Mouse (Mus musculus) embryonic facial prominence, embryonic 15.5 days (tissue): ENCODE results near the gene Dstn. TPM values are rescaled to one million over a fixed set of nuclear protein-coding genes. Genes with fewer than 3 reads are reported as not detected.
A peak's percentile ranks its signal among the peaks of the same experiment; 100 is the strongest.

Experiments
- ATAC-seq: fragments of 200-750 bp; cut with Nextera tagmentation; 2 replicates; pipeline ENCODE4 v1.8.0; 2017; ENCODE audit warnings: low read depth, moderate TSS enrichment; ENCODE audit not compliant: insufficient number of reproducible peaks, low FRiP score, low TSS enrichment
- H3K27ac ChIP-seq: fragments of 300-500 bp; sonication (generic); replicated peaks from 2 replicates; pipeline ENCODE4 v1.5.1; 2015; ENCODE audit warnings: mild to moderate bottlenecking, inconsistent platforms
- H3K27me3 ChIP-seq: fragments of 300-500 bp; sonication (generic); 2 replicates; pipeline ENCODE4 v1.6.1; 2015; ENCODE audit warnings: inconsistent platforms
- H3K36me3 ChIP-seq: fragments of 300-500 bp; sonication (generic); 2 replicates; pipeline ENCODE4 v1.6.1; 2015; ENCODE audit warnings: mild to moderate bottlenecking, inconsistent platforms
- H3K4me1 ChIP-seq: fragments of 300-500 bp; sonication (generic); 2 replicates; pipeline ENCODE4 v1.6.1; 2015; ENCODE audit warnings: inconsistent platforms
- H3K4me2 ChIP-seq: fragments of 300-500 bp; sonication (generic); replicated peaks from 2 replicates; pipeline ENCODE4 v1.6.1; 2015; ENCODE audit warnings: mild to moderate bottlenecking, inconsistent platforms
- H3K4me3 ChIP-seq: fragments of 300-500 bp; sonication (generic); replicated peaks from 2 replicates; pipeline ENCODE4 v1.5.1; 2015; ENCODE audit warnings: mild to moderate bottlenecking, inconsistent platforms
- H3K9ac ChIP-seq: fragments of 300-500 bp; sonication (generic); 2 replicates; pipeline ENCODE4 v1.6.1; 2015; ENCODE audit warnings: inconsistent platforms
- H3K9me3 ChIP-seq: fragments of 300-500 bp; sonication (generic); replicated peaks from 2 replicates; pipeline ENCODE4 v1.6.1; 2016; ENCODE audit warnings: inconsistent platforms
- WGBS: fragments of 180-500 bp; shearing (Covaris S2); methylation state at CpG from one replicate; pipeline ENCODE4 v1.1.7; 2015; 5-methylcytosine and 5-hydroxymethylcytosine counted together
- polyA plus RNA-seq: library from polyadenylated mRNA; unstranded; fragments of >200 nt; fragmentation: Nextera tagmentation; extraction: Ambion mirVana; gene quantifications from 2 replicates; pipeline ENCODE4 v1.2.1, GENCODE M21; 2015

Gene Dstn
- polyA plus RNA-seq, 1 experiment from 2014 or later = 440 TPM

DNA sequence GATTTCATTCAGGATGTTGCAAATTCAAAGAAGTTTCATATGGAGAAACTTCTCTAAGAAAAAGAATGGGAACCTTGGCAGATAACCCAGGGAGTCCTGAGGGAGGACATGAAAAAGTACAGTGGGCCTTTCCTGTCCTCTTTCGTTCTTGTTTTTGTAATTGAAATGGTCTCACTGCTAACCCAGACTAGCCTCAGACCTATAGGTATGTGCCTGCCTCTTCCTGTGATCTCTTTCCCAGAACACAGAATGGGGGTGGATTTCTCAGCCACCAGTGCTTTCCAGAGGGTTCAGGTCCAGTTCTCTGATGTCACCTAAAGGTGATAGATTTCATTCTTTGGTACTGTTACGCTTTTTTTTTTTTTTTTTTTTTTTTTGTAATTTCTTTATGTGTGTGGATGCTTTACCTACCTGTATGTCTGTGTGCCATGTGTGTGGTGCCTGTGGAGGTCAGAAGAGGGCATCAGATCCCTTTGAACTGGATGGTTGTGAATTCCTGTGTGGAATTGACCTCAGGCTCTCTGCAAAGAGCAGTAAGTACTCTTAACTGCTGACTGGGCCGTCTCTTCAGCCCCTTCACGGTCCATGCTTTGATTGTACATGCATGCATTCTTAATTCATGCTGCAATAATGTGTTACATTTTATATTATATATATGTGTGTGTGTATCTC is 3.8 kb downstream of the Dstn start:
- Histone ChIP-seq H3K36me3 (no peaks in the 10 kb centered on the region), H3K4me3 (no peak overlapping the region), H3K4me2 (no peak overlapping the region), H3K9ac (no peak overlapping the region), H3K4me1 (peaks cover 28% of the 10 kb centered on the region), H3K9me3 (no peaks in the 10 kb centered on the region), H3K27ac (no peak overlapping the region), H3K27me3 (no peaks in the 10 kb centered on the region)
- WGBS = 37% methylated on average over 4 of the region's 4 CpGs
- no peak for ATAC-seq

DNA sequence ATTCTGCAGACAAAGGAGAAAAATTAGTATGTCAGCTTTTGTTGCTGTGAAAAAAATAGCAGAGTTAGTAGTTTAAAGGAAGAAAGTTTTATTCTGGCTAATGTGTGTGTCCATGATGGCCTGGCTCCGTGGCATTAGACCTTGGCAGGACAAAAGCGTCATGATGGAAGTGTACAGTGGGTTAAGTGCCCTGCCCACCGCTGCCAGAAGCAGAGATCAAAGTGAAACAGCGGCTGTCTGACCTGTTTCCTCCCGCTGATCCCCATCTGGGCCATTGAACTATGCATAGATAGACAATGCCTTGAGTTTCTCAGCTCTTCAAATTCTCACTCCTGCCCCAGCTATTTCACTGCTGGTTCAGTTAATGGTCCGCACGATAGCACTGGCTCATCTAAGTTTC is 9.0 kb downstream of the Dstn start:
- WGBS = 65% methylated on average over 7 of the region's 7 CpGs
- no peaks in the 10 kb centered on the region for H3K9me3 ChIP-seq
- H3K27ac ChIP-seq = no peak overlapping the region
- no peaks in the 10 kb centered on the region for H3K27me3 ChIP-seq
- no peak overlapping the region for H3K9ac ChIP-seq
- no peak overlapping the region for H3K4me2 ChIP-seq
- H3K4me3 ChIP-seq = no peak overlapping the region
- H3K36me3 ChIP-seq = no peaks in the 10 kb centered on the region
- no peak for ATAC-seq
- H3K4me1 ChIP-seq = 0 out of 2 replicates have a peak, but pooled peaks cover 15% of the 10 kb centered on the region

DNA sequence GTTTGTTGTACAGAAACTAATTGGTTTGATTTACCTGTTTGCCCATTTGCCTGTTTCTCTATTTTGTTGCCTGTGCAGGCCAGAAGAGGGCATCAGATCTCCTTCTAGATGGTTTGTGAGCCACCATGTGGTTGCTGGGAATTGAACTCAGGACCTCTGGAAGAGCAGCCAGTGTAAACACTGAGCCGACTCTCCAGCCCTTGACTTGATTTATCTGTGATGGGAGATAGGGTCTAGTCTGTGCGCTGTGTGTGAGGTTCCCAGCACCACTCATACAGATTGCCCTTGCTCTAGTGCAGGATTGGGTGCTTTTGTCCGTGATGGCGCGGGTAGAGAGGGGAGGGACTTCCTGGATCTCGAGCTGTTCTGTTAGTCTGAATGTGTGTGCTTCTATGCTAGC is 10.7 kb downstream of the Dstn start:
- Histone ChIP-seq H3K9me3 (no peaks in the 10 kb centered on the region), H3K36me3 (no peaks in the 10 kb centered on the region), H3K4me3 (no peak overlapping the region), H3K27ac (no peak overlapping the region), H3K4me1 (0 out of 2 replicates have a peak, but pooled peaks cover 9% of the 10 kb centered on the region), H3K27me3 (no peaks in the 10 kb centered on the region), H3K4me2 (no peak overlapping the region), H3K9ac (no peak overlapping the region)
- 94% methylated on average over 6 of the region's 6 CpGs for WGBS
- ATAC-seq = no peak

DNA sequence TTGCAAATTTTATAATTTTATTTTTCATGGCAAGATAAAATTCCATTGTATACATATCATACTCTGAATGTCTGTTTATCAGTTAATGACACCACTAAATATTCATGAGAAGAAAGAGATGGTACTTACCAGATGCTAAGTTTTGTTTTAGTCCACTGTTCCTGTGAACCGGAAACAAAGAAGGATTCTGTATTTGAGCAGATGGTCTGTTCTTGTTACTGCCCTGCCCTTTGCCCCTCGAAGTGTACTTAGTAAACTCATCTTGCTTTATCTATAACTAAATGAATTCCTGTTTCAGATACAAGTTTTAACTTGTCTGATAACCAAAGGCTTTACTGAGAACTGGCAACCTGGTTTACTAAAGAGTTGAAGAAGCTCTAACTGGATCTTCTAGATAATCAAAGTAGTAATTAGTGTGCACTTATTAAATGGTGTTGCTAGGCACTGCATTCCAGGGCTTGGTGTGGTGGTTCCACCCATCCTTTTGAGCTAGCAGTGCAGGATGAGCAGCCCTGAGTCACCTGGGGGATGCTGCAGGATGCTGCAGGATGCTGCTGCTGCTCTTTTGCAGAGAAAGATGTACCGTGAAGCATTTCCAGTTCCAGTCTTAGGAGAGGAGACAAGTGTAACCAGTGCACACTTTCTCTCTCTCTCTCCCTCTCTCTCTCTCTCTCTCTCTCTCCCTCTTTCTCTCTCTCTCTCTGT is 14.6 kb downstream of the Dstn start:
- H3K27ac ChIP-seq = no peak overlapping the region
- no peak overlapping the region for H3K4me3 ChIP-seq
- H3K36me3 ChIP-seq = no peaks in the 10 kb centered on the region
- no peak overlapping the region for H3K4me2 ChIP-seq
- WGBS = 47% methylated on average over 3 of the region's 3 CpGs
- H3K27me3 ChIP-seq = no peaks in the 10 kb centered on the region
- H3K4me1 ChIP-seq = peaks cover 15% of the 10 kb centered on the region
- no peak overlapping the region for H3K9ac ChIP-seq
- no peak for ATAC-seq
- no peaks in the 10 kb centered on the region for H3K9me3 ChIP-seq

DNA sequence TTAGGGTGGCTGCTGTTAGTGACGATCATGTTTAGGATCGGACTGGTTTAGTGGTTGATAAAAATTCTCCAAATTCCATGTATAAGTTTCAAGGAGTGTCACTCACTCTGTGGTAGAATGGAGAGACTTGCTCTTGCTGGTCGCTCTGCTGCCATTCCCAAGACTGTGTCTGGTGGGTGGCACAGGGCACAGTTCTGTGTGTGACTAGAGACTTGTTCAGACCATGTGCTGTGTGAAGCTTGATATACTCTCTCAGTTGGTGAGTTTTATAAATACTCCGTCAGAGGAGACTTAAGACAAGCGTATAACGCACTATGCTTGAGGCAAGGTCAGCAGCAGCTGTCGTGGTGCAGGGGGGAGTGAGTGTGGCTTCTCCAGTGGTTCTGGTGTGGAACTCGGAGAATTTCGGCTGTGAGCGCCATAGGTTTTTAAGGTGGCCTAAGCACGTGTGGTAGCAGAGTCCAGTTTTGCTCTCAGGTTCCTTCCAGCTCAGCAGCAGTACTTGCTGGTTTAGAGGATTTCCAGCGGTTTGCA is 17.3 kb downstream of the Dstn start:
- Histone ChIP-seq H3K4me1 (peaks cover 15% of the 10 kb centered on the region), H3K27ac (no peak overlapping the region), H3K36me3 (no peaks in the 10 kb centered on the region), H3K4me3 (no peak overlapping the region), H3K27me3 (no peaks in the 10 kb centered on the region), H3K9ac (no peak overlapping the region), H3K4me2 (no peak overlapping the region), H3K9me3 (no peaks in the 10 kb centered on the region)
- ATAC-seq = no peak
- 51% methylated on average over 12 of the region's 12 CpGs for WGBS

DNA sequence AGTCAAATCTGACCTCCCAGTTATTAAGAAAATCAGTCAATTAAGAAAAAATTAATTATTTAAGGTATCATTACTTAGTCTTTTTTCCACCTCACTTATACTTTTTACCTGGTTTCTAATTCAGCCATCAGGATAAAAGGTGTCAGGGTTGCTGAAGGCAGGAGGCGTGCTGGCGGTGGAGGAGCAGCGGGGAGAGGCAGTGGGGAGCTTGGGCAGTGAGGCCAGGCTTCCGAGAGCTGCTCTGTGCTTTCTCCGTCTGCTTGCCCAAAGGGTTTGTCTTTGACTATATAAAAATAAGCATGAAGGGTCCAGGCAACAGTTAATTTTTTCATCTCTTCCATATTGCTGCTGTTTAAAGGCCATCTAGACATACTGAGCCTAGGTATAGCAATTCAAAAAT is 18.4 kb downstream of the Dstn start:
- no peak for ATAC-seq
- H3K9ac ChIP-seq = no peak overlapping the region
- WGBS = 85% methylated on average over 5 of the region's 5 CpGs
- H3K27ac ChIP-seq = no peak overlapping the region
- H3K4me2 ChIP-seq = no peak overlapping the region
- H3K9me3 ChIP-seq = no peaks in the 10 kb centered on the region
- no peak overlapping the region for H3K4me3 ChIP-seq
- no peaks in the 10 kb centered on the region for H3K27me3 ChIP-seq
- peaks cover 3% of the 10 kb centered on the region; the same call in 1 of the 2 replicates for H3K36me3 ChIP-seq
- H3K4me1 ChIP-seq = peaks cover 15% of the 10 kb centered on the region

DNA sequence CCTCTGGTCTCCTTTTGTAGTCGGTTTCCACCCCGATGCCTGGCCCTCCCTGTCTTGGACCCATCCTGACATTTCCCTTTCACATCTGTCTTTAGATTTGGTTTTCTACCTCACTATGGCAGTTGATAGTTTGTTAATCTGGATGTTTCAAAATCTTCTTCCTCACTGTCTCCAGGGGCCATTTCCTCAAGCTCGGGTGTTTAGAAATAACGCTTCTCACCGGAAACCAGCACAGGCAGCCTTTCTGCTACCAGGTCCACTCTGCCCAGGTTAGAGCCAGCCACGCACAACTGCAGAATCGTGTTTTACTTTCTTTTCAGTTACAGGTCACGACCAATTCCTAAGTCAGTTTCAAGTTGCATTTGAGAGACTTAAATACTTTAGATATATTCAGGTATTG is 19.3 kb downstream of the Dstn start:
- peaks cover 15% of the 10 kb centered on the region for H3K4me1 ChIP-seq
- WGBS = 87% methylated on average over 8 of the region's 8 CpGs
- H3K36me3 ChIP-seq = peaks cover 11% of the 10 kb centered on the region; the same call in 1 of the 2 replicates
- H3K9me3 ChIP-seq = no peaks in the 10 kb centered on the region
- no peak for ATAC-seq
- H3K4me3 ChIP-seq = no peak overlapping the region
- no peaks in the 10 kb centered on the region for H3K27me3 ChIP-seq
- H3K9ac ChIP-seq = no peak overlapping the region
- H3K27ac ChIP-seq = no peak overlapping the region
- H3K4me2 ChIP-seq = no peak overlapping the region

DNA sequence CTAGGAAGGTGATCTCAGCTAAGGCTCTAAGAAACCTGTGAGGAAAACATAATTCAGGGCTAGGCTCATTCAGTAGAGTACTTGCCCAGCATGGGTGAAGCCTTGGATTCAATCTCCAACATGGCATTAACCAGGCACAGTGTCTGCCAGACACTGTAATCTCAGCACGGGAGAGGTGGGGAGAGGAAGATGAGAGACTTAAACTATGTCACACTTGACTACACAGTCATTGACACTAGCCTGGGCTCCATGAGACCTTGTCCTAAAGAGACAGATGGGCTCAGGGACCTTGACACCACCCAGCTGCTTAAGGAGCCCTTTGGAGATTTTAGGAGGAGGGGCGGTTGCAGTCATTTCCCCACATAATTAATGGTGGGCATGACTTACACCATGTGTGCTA is 22.7 kb downstream of the Dstn start:
- H3K27me3 ChIP-seq = no peaks in the 10 kb centered on the region
- no peak for ATAC-seq
- no peak overlapping the region for H3K9ac ChIP-seq
- H3K27ac ChIP-seq = no peak overlapping the region
- WGBS = 70% methylated on average over 2 of the region's 2 CpGs
- H3K4me1 ChIP-seq = no peaks in the 10 kb centered on the region
- no peaks in the 10 kb centered on the region for H3K9me3 ChIP-seq
- H3K36me3 ChIP-seq = peaks cover 38% of the 10 kb centered on the region
- no peak overlapping the region for H3K4me2 ChIP-seq
- H3K4me3 ChIP-seq = no peak overlapping the region

DNA sequence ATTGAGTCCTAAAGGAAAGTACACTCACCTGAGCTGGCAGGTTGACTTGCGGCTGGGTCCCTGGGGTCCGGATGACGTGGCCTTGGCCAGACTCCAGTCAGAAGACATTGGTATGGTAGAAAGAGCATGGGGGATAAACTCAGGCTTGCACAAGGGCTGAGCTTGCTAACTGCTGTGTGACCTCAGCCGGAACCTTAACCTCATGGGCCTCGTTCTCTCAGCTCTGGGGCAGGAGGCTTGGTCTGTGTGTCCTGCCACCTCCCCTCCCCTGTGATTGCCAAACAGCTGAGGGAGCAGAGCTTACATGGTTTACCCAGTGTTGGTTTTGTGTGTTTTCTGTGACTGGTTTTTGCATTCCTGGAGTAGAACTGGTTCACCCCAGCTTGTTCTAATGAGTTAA is 25.3 kb downstream of the Dstn start:
- Histone ChIP-seq H3K4me3 (no peak overlapping the region), H3K4me1 (no peaks in the 10 kb centered on the region), H3K36me3 (peaks cover 60% of the 10 kb centered on the region), H3K9ac (no peak overlapping the region), H3K9me3 (no peaks in the 10 kb centered on the region), H3K4me2 (no peak overlapping the region), H3K27me3 (no peaks in the 10 kb centered on the region), H3K27ac (no peak overlapping the region)
- ATAC-seq = 0 out of 2 replicates have a peak, but pooled peaks have one; percentile 9
- 86% methylated on average over 5 of the region's 5 CpGs for WGBS

DNA sequence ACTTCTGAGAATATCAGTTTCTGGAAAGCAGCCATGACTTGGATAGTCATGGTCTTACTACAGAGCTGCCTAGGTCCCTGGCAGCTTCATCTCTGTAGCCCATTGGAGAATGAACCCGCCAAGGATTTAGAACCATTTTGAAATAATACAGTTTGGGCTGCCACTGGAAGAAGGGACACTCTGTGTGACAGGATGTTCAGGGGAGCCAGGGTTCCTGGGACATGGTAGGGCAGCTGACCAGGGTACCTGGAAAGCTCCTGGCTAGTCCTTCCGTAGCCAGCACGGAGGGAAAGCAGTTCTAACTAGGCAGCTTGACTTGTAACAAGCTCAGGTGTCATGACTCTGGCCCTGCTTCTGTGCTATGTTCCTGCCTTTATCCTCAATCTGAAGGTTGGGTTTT is 29.7 kb downstream of the Dstn start:
- WGBS = 93% methylated on average over 3 of the region's 3 CpGs
- Histone ChIP-seq H3K27ac (no peak overlapping the region), H3K4me3 (no peak overlapping the region), H3K36me3 (peaks cover 90% of the 10 kb centered on the region), H3K9me3 (no peaks in the 10 kb centered on the region), H3K4me1 (no peaks in the 10 kb centered on the region), H3K27me3 (no peaks in the 10 kb centered on the region), H3K9ac (no peak overlapping the region), H3K4me2 (no peak overlapping the region)
- ATAC-seq = no peak

DNA sequence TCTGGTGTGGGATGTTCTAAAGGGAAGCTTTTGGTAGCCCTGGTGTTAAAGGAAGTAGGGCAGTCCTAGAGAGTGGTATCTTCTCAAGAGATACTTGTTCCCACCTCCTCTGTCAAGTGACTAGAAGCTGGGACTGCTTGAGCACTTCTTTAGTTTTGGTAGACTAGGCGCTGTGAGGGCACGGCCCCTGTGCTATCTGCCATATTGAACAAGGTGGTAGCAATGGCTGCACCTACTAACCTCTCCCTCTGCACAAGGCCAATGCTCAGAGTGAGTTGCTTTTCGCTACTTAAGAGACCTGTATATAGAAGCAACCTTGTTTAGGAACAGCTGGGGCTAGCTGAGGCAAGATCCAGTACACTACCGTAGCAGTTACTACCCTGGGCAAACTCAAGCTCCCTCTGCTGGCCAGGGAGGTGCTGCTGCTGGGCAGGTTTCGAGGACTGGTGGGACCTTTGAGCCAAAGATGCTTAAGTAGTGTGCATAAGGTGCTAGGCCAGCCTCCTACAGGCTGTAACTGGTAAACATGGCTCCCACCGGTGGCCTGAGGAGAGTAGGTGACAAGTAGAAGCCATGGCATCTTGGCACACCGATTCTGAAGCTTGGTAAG is 30.5 kb downstream of the Dstn start:
- H3K36me3 ChIP-seq = peaks cover 90% of the 10 kb centered on the region
- no peak for ATAC-seq
- no peak overlapping the region for H3K4me2 ChIP-seq

More for the DNA sequence above, 30.5 kb downstream of the Dstn start:
- H3K9me3 ChIP-seq = no peaks in the 10 kb centered on the region
- 89% methylated on average over 7 of the region's 7 CpGs for WGBS
- H3K9ac ChIP-seq = no peak overlapping the region
- H3K4me1 ChIP-seq = no peaks in the 10 kb centered on the region
- no peak overlapping the region for H3K4me3 ChIP-seq
- no peaks in the 10 kb centered on the region for H3K27me3 ChIP-seq
- no peak overlapping the region for H3K27ac ChIP-seq
